In the genomic region with DNA sequence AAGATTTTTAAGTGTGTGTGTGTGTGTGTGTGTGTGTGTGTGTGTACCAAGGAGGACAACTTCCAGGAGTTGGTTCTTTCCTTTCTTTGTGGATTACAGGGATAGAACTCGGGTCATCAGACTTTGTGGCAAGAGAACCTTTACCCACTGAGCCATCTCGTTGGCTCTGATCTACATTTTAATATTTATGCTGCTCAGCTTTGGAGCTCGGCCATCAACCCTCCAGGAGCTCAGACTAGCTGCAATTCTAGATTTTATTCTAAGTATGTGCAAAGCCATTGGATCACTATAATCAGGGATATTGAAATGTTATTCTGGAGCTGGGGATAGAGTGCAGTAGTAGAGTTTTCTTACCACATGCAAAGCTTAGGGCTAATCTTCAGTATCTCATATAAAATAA, we compare ENCODE assay signal across 16 mouse cellular contexts.
"Had no signal": no experiment of that assay in that cellular context is flagged by ENCODE, and none has a peak within 500 bp of the region (broad histone marks: within the 10 kb centered on the region; RNA-seq: fewer than 3 reads in every experiment).

No protein-coding gene starts in this region.

- DNase-seq: retina, postnatal 1 day; right cerebral cortex, adult 18-20 months; right cerebral cortex, postnatal 14 days; right cerebral cortex, postnatal 25 days; right cerebral cortex, postnatal 4 days; spleen, adult 18-20 months; thymus, adult 18-20 months; thymus, postnatal 14 days; thymus, postnatal 25 days; thymus, postnatal 36 days; thymus, postnatal 4 days had no signal

- H3K4me3 ChIP-seq: neural tube, embryonic 12.5 days; neural tube, embryonic 13.5 days; neural tube, embryonic 15.5 days; stomach, embryonic 15.5 days had no signal

- H3K27ac ChIP-seq: neural tube, embryonic 12.5 days; neural tube, embryonic 13.5 days; neural tube, embryonic 15.5 days; stomach, embryonic 15.5 days; stomach, postnatal 0 days had no signal

- H3K4me1 ChIP-seq: neural tube, embryonic 12.5 days; neural tube, embryonic 13.5 days; neural tube, embryonic 15.5 days; stomach, embryonic 15.5 days had no signal

- H3K27me3 ChIP-seq: neural tube, embryonic 12.5 days; neural tube, embryonic 13.5 days; neural tube, embryonic 15.5 days; stomach, embryonic 15.5 days had no signal

- H3K36me3 ChIP-seq: neural tube, embryonic 12.5 days; neural tube, embryonic 13.5 days; neural tube, embryonic 15.5 days; stomach, embryonic 15.5 days had no signal
